Mouse (Mus musculus) brain, embryonic 14.5 days (tissue): ENCODE data around the gene Nek8. TPM values are rescaled to one million over a fixed set of nuclear protein-coding genes. Genes with fewer than 3 reads are reported as not detected.

Experiments
- DNase-seq: peaks from one replicate; pipeline ENCODE4 v3.0.0-alpha.2; 2011; ENCODE audit warnings: low read depth
- CTCF ChIP-seq: fragments of 200-500 bp; IDR thresholded peaks from 2 replicates; pipeline ENCODE4 v1.5.1; 2012; ENCODE audit warnings: inconsistent platforms, mild to moderate bottlenecking, moderate library complexity, borderline replicate concordance; ENCODE audit not compliant: insufficient read depth, insufficient read length; ENCODE audit errors: extremely low read depth
- POLR2A ChIP-seq: fragments of 200-500 bp; IDR thresholded peaks from 2 replicates; pipeline ENCODE4 v1.6.1; 2012; ENCODE audit warnings: mild to moderate bottlenecking, inconsistent platforms, borderline replicate concordance; ENCODE audit not compliant: poor library complexity, insufficient read depth, insufficient read length, severe bottlenecking; ENCODE audit errors: extremely low read depth
- polyA plus RNA-seq: library from polyadenylated mRNA; depleted of rRNA; stranded (reverse); fragments of >200 nt; gene quantifications from 2 replicates; pipeline ENCODE4 v1.2.3, GENCODE M21; 2012; rRNA removed

Gene Nek8
- 8.1 and 13.8 TPM in 2 replicates for polyA plus RNA-seq

DNA sequence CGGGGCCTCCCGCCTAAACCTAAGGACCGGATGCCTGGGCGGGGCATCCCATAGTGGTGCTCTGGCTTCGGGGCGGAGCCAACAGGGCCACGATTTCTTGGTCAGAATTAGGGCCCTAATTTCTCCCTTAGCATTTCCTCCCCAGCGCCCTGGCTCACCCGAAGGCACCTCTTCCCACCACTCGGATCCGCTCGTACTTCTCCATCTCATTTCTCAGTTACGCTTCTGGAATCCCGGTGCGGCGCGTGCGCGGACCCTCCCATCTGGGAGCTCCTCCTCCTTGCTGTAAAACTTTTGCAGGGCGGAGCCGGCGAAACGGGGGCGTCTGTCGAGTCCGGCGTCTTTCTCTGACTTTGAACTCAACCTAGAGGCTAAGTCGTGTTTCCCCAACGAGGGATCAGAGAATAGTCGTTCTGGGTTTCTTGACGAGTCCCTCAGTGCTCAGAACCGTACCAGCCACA lies at the start of gene Nek8, which contains the start of gene Tlcd1:
Nek8 (minus strand) TSS at position 274 of the 461 bp plus-strand sequence.
Tlcd1 (plus strand) TSS at position 310 of the 461 bp plus-strand sequence.
- no peak for TF ChIP-seq POLR2A
- no peak for TF ChIP-seq CTCF

DNA sequence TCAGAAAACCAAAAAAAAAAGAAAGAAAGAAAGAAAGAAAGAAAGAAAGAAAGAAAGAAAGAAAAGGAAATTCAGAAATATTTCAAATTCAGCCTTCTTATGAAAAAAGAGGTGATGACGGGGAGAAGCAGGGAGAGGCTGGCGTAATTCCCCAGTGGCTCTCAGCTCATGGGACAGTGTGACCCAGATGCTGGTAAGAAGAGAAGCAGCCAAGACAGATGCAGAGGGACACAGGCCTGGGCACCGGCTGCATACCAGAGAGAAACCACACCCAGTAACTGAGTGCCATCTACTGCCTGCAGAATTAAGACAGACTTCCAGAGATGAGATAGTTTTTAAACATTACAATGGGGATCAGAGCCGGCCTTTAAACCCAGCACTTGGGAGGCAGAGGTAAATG lies 47.1 kb upstream of the Nek8 start:
- no peak for DNase-seq
- TF ChIP-seq POLR2A (no peak), CTCF (no peak)

More for the DNA sequence above, at the start of gene Nek8, which contains the start of gene Tlcd1:
- peak; percentile 92 for DNase-seq

DNA sequence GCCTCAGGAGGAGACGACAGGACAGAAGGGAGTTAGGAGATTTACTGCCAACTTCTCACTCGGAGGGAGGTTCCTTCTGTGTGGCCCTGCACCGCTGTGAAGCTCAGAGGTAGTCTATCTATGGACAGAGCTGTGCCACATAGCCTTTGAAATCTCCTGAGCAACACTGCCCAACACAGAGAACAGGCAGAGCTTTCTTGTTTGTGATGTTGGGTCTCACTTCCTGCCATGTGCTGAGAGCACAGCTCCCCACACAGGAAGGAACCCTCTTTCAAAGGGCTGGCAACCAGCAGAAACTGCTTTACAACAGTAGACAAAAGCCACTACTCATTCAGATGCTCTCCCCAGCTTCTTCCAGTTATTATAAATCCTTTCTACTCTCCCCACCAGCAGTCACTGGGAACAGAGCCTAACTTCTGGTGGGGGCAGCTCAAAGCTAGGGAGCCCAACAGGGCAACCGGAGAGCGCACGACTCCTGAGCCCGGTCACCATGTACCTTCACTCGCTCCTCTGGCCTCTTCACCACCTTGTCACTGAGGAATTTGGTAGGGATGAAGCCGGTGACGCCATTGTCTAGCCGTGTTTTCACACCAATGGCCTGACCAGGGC lies 39.3 kb upstream of the Nek8 start:
- no peak for DNase-seq
- no peak for TF ChIP-seq CTCF
- TF ChIP-seq POLR2A: no peak

DNA sequence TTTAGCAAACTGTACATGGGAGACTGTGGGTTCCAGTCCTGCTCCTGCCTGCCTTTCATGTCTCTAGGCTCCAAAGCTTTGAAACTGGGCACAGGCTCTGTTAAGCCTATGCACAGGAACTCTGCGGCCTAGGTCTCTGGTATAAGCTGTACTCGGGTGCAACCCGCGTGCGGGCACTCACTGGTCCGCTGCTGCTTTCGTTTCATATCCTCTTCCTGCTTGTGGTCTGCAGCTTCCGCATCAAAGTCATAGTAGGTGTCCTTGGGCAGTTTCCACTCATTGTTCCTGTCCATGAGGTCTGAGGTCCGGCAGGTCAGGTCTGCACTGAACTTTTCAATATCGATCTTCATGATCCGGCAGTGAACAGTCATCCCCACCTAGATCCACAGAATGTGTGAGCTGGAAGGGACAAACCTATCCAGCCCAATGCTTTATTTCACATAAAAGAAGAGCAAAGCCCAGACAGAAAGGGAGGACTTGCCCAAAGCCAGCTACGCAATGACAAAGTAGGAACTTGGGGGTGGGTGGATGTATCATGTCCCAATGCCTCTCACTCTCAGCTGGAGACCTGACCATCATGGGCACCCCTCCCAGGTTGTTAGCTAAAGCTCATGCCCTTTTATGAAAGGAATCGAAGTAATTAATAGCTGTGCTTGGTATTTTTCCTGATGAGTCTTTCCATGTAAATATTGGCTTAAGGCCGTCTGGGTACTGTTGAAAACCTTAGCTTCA lies 36.8 kb upstream of the Nek8 start:
- TF ChIP-seq POLR2A (no peak), CTCF (no peak)
- DNase-seq: no peak

DNA sequence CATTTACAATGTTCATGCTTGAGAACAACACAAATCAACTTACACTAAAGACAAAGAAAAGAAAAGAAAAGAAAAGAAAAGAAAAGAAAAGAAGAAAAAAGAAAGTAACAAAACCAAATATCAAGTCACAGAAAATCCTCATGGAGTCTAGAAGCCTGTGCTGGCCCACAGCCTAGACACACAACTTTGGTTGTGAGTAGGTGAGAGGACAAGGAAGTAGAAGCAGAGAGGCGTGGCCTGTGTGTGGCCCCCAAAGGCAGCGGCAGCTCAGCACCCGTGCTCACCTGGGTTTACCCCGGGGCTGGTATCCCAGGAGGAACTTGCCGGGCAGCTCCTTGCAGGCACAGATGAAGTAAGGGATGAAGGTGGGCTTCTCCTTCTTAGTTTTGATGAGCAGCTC lies 35.0 kb upstream of the Nek8 start:
- TF ChIP-seq POLR2A (no peak), CTCF (no peak)
- DNase-seq: no peak

DNA sequence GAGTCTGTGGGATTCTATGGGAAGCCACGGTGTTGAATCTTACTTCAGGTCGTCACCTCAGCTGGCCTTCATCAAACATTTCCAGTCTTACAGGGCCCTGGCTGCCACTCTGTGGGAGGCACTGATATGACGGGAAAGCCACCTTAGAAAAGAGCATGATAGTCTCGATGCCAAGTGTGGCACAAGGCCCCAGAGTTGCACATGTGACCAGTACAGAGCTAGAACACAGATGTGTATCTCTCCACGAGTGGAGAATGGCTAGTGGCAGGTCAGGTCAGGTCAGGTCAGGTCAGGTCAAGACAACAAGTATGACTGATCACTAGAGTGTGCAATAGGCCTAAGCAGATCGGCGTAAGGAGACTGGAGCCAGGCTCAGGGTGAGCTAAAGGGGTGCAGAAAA lies 34.1 kb upstream of the Nek8 start:
- DNase-seq: no peak
- TF ChIP-seq CTCF (no peak), POLR2A (no peak)

DNA sequence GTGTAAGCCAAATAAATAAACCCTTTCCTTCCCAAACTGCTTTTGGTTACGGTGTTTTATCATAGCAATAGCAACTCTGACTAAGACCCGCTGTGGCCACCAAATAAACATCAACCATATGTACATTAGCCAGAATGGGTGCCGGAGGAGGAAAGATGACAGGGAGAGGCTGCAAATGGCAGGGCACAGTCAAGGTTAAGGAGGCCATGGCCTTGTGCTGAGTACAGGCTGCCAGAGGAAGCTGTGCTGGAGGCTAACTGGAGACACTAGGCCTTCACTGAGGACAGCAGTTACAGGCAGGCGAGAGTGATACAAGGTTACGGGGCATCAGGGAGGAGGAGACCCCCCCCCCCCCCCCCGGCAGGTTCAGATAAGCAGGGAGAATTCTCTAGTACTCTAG lies 33.4 kb upstream of the Nek8 start:
- no peak for TF ChIP-seq CTCF
- TF ChIP-seq POLR2A: no peak
- DNase-seq: no peak

DNA sequence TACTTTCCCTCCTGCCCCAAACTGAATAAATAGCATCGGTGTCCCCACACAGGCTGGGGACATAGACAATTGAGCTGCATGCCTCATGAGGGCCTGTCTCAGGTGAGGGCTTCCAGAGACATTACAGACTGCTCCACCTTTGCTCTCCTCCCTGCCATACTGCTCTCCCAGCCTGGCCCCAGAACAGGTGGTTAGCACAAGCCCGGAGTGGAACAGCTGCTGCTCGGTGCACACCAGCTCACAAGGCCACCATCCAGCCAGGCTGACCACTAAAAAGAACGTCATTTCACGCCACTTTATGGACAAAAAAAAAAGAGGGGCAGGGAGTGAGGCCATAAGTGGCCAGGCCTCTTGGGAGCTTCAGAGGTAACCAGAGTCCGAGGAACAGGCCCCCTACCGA lies 30.7 kb upstream of the Nek8 start:
- TF ChIP-seq CTCF: no peak
- no peak for TF ChIP-seq POLR2A
- DNase-seq: no peak

DNA sequence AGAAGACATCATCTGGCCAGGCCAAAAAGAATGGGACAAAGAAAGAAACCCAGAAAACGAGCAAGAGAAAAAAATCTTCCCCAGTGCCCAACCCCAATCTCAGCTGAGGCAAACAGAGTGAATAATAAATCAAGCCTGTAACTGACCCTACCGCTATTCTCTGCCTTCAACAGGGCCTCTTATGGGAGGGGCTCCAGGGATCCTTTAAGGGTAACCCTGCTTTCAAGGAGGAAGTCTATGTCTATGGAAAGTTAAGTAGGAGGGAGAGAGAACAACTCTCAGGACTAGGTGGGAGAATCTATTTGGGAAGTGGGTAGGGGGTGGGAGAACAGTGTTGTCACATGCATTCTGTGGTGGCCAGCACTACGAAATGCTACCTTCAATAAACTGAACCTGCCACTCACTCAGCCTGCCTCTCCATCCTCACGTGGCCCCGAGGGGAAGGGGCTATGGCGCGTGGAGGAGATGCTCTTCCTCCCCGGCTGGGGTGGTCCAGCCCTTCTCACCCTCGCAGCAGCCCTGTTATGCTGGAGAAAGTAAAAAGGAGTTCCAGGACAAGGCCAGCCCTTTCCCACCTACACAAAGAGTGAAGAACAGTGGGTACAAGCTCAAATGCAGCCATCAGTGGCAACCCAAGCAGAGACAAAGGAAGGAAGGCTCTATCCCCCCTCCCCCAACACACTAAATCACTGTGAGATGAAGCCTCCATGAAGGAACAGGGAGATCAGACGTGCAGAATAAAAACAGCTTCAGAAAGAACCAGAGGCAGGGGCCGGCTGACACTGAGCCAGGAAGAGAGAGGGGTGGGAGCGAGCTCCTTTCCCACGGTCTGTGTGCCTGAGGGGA lies 29.1 kb upstream of the Nek8 start:
- DNase-seq: no peak
- TF ChIP-seq CTCF (no peak), POLR2A (no peak)

DNA sequence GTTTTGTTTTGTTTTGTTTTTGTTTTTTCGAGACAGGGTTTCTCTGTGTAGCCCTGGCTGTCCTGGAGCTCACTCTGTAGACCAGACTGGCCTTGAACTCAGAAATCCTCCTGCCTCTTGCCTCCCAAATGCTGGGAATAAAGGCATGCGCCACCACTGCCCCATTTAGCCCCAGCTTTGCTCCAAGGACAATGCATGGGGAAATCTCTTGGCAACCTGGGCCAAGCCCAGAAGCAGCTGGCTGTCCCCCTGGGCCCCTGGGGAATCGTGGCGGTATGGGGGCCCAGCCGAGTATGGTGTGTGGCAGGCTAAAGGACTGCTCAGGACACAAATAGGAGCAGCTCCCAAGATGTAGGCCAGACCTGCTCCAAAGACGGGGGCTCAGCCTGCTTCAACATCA lies 27.8 kb upstream of the Nek8 start:
- TF ChIP-seq POLR2A (no peak), CTCF (no peak)
- no peak for DNase-seq

DNA sequence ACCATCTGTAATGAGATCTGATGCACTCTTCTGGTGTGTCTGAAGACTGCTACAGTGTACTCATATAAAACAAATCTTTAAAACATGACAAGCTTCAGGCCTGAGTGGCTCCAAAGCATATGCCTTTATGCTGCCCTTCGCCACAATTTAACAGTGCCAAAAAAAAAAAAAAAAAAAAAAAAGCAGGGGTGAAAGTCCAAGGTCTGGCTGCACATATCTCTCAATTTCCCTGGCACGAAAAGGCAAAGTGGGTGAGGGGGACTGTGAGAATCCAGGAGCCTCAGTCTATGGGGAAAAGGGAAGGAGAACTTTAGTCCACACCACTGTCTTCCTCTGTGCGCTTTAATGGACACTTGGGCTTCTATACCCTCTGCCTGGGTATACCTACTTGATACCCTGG lies 25.9 kb upstream of the Nek8 start:
- no peak for TF ChIP-seq CTCF
- TF ChIP-seq POLR2A: no peak
- DNase-seq: no peak

DNA sequence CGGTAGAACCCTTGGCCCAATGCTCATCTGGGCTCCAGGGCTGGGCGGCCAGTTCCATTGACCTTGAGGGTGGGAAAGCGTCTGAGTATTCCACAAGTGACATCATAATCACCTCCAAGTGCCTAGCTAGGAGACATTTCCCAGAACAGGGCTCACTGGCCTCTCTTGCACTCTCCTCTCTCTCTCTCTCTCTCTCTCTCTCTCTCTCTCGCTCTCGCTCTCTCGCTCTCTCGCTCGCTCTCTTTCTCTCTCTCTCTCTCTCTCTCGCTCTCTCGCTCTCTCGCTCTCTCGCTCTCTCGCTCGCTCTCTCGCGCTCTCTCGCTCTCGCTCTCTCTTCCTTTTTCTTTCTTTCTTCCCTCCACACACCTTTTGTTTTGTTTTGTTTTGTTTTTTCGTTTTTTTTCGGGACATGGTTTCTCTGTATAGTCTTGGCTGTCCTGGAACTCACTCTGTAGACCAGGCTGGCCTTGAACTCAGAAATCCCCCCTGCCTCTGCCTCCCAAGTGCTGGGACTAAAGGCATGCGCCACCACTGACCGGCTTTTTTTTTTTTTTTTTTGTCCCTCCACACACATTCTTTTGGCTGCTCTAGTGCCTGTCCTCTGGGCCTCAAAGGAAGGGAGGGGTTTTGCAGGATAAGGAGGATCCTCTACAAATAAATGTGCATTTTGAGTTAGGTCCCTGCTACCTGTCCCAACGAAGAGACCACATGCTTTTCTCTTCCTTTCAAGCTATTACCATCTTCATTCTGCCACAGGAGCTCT lies 18.8 kb upstream of the Nek8 start:
- no peak for DNase-seq
- TF ChIP-seq POLR2A (no peak), CTCF (no peak)
